Mouse (Mus musculus) activated CD4-positive, CD25-positive, alpha-beta regulatory T cell, adult 4 months (primary cell): ENCODE results near the gene Ano8. TPM values are rescaled to one million over a fixed set of nuclear protein-coding genes. Genes with fewer than 3 reads are reported as not detected.
"Not testable (repeated sequence)": the region's sequence is repeated elsewhere in the genome, so short reads cannot be mapped to it uniquely, and the experiment has no call there.

Experiments
- ATAC-seq: one replicate; pipeline ENCODE4 v1.8.0; 2017
- polyA plus RNA-seq, 2 experiments: library from polyadenylated mRNA; unstranded; fragments of 100-300 nt; shearing (Covaris generic); gene quantifications; one replicate each; pipeline ENCODE4 v1.2.1; 2017

The Ano8 gene
- under 1 TPM in 1 of 2 experiments, not detected in 1; 0.24 TPM for polyA plus RNA-seq

DNA sequence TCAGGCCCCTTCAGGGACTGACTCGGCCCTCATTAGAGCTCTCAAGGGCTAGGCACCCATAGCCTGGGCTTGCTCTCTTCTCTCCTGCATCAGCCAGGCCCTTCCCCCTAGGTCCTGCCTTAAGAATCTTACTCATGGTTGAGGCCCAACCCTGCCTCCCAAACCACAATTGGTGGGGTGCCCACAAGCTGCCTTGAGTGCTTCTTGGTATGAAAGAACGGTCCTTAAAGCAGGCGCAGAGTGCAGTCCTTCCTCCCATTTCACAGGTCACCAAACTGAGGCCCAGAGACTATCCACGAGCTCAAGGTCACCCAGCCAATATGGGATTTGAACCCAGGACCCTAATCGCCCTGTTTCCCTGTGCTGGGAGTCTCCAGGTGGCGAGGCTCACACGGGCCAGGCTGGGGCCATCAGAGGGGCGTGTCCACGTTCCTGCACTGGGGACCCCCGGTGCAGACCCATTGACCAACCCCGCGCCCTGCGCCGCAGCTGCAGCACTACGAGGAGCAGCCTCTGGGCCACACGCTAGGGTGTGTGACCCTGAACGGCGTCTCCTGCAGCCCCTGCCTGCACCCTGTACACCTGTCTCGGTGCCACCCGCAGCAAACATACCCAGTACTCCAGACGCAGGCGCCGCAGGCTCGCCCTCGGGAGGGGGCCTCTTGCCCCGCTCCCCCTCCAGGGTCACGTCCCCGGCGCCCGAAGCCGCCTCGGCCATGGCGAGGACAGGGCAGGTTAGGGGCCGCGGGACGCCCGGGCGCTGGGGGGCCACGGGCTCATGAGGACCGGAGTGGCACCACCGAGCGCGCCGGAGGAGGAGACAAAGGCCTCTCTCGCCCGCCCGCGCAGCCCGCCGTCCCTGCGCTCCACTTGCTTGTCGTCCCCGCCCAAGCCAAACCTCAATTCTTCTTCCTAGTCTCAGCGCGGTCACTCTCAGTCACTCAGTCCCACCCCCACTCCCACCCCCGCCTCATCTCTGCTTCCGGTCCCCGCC is at the start of gene Ano8:
Gene Ano8 (minus strand): TSS at position 822 of the 994 bp plus-strand sequence.
- peak; percentile 67 for ATAC-seq

DNA sequence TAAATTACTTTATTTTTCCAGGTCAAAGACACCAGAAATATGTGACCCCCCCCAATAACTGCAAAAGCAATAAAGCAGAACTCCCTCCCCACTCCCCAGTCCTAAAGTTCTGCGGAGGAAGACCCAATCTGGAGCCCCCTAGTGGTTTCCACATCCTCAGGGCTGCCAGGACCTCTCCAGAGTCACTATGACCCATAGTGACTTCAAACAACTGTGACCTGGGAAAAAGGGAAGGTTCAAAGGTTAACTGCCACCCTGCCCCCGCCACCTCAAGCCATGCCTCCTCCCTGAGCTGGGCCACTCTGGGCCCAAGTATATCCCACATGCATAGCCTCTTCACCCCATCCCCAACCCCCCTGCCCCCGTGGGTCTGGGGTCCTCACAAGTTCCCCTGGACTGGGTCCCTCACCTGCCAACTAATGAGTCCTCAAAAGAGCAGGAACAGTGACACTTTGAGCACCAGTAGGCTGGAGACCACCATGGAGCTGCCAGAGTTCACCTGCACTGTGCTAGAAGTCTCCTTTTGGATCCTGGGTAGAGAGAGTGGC is 48.6 kb upstream of the Ano8 start:
- ATAC-seq = no peak

GRCm38 (mm10) chr8:71530735-71531467 is 45.1 kb upstream of the Ano8 start:
- not testable (repeated sequence) for ATAC-seq

- peak; percentile 99 for ATAC-seq
Measured at GRCm38 (mm10) chr8:71528362-71529073, 42.8 kb upstream of the Ano8 start.

DNA sequence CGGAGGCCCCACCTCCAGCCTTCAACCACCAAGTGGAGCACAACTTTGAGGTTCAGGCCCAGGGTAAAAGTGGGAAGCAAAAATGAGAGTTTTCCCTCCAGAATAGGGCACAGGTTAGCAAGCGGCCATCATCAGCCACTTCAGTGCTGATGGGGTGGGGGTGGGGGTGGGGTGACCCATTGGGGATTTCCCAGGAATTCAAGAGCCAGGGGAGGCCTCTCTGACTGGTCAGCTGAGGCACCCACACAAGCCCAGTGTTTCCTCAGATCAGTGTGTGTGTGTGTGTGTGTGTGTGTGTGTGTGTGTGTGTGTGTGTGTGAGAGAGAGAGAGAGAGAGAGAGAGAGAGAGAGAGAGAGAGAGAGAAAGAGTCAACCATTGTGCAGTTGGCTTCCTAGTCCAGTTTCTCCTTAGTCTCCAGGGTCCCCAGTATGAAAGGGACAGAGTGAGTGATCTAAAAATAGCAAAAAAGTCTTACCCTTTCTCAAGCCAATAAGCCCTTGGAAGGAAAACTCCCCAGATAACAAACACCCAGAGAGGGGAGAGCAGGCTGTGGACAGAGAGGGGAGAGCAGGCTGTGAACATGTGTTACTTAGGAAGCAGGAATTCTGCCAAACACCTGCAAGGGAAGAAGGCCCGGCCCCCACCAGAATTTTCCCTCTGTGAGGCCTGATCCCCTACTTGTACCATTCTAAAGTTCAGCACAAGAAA is 41.6 kb upstream of the Ano8 start:
- no peak for ATAC-seq

DNA sequence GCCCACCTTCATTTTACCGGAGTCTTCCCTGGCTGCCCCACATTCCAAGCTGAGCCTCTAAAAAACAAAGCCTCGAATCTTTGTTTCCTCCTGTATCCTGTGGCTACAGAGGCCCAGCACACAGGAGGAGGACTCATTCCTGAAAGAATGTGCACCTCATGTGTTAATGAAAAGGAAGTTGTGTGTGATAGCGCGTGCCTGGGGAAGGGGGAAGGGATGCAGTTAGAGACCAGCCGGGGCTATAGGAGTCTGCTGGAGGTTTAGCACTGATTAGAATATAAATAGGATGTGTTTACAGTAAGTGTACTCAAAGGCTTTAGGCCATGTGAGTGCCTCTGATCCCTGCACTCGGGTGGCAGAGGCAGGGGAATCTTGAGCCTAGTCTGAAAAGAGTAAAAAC is 40.5 kb upstream of the Ano8 start:
- no peak for ATAC-seq

DNA sequence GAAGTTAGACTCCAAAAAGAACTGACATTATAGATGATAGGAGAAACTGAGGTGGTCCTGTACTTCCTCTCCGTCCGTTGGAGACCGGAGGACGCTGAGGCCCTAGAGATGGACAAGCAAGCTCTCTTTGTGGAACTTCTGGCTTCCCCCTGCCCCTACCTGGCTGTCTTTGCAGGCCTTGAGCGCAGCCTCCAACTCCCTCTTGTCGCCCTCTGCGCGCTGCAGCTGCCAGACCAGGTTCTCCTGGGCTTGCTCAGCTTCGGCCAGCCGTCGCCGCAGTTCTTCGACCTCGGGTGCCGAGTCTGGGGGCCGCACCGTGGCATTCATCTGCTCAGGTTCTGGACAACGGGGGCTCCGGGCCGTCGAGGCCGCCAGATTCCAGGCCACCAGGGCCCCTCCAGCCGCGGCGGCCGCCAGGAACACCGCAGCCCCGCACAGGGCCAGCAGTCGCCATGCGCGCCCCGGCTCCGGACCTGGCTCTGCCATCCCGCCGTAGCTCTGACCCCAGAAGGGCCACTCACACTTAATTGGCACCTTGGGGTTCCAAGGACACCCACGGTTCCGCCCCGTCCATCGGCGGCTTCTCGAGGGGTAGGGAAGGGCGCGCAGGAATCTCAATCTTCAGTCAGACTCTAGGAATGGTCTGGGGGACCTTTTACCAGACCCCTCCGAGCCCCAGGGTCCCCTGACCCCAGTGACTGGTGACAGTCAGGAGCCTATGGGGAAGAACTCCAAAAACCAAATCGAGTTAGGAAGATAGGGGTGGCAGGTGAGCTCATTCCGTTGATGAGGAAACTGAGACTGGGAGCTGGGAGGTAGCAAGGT is 39.7 kb upstream of the Ano8 start, which contains the start of gene Ccdc194:
Gene Ccdc194 (minus strand): TSS at position 486 of the 825 bp plus-strand sequence.
- no peak for ATAC-seq

DNA sequence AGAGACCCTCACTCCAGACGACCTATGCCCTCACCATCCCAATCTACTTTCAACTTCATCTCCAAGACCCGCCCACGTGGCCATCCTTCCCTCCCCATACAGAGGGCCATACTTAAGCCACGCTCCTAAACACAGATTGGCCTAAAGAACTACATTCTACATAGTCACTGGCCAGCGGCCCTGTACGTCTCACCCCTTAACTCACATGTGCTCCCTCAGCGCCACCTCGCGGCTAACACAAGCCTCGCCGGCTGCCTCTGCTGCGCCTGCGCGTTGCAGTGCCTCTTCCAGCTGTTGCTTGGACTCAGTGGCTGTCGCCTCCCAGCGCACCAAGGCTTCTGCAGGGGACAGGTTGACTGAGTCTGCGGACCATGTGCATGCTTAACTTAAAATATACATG is 35.9 kb upstream of the Ano8 start:
- peak; percentile 78 for ATAC-seq

DNA sequence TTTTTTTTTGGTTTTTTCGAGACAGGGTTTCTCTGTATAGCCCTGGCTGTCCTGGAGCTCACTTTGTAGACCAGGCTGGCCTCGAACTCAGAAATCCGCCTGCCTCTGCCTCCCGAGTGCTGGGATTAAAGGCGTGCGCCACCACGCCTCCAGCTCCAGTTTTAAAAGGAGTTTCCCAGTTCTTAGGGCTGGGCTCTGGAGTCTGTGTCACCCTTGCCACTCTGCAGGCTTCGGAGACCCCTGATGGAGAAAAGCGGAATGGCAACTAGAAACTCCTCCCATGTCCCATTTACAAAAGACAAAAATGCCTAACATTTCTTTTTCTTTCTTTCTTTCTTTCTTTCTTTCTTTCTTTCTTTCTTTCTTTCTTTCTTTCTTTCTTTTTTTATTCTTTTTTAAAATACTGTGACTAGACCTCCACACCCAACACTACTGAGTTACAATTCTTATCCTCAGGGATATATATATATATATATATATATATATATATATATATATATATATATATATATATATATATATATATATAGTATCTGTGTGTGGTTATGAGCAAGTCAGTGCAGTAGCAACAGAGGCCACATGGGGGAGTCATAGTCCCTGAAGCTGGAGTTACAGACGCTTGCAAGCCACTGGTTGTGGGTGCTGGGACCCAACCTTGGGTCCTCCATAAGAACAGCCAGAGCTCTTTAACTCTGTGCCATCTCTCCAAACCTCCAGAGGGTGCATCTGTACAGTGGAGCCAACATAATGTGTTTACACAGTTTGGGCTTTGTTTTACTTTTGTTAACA is 33.5 kb upstream of the Ano8 start:
- not testable (repeated sequence) for ATAC-seq

DNA sequence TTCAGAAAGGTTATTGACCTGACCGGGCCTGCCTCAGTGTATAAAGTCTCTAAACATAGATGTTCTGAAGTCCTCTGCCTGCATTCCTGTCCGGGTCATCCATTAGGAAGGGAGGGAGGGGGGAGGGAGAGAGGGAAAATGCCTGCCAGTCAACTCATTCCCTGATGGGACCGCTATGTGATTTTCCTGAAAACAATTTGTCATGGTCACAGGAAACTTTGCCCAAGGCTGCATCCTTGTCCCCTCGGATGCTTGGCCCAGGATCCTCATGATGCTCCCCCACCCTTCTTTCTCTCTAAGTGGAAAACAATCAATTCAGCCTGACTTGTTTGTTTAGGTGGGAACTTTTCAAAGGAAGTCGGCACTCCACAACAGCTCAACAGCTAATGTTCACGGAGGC is 31.0 kb upstream of the Ano8 start:
- no peak for ATAC-seq

- ATAC-seq = no peak
Measured at GRCm38 (mm10) chr8:71515043-71515442, 29.3 kb upstream of the Ano8 start.

GRCm38 (mm10) chr8:71513018-71513754 is 27.4 kb upstream of the Ano8 start:
- ATAC-seq = no peak

DNA sequence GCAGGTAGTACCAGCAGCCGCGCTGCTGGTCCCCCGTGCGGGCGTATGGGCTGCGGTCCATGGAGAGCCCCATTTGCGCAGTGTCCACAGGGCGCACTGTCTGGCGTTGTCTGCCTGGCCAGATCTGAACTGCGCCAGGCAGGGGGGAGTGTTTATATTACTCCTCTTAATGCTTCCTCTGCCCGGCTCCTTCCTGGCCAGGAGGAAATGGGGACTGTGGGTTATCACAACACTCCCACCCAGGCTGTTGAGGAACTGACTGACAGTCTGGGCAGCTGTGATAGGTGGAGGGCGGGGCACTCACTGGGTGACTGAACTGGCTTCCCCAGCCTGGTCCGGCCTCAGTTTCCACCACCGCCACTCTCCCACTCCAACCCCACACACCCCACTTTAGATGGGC is 25.9 kb upstream of the Ano8 start, which contains the start of gene Plvap:
Gene Plvap (minus strand): TSS at position 109 of the 400 bp plus-strand sequence.
- ATAC-seq = no peak

- no peak for ATAC-seq
Measured at GRCm38 (mm10) chr8:71509316-71509715, 23.6 kb upstream of the Ano8 start.

DNA sequence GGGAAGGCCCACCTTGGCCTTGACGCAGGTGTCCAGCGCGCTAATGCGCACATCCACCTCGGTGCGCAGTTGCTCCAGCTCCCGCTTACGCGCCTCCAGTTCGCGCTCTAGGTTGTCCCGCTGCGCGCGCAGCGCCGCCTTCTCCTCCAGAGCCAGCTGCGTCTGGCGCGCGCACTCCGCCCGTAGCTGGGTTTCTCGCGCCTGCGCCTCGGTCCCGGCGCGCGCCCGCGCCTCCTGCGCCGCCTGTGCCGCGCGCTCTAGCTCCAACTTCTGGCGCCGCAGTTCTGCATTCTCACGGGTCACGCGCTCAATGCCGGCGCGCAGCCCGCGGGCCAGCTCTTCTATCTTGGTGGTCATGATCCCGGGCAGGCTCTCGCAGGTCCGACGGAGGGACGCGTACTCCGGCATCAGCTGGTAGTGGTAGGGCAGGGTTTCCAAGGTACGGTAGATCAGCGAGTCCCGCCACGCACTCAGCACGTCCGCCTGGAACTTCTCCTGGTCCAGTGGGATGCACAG is 21.9 kb upstream of the Ano8 start:
- no peak for ATAC-seq

GRCm38 (mm10) chr8:71505979-71506378 is 20.2 kb upstream of the Ano8 start:
- ATAC-seq = no peak

- no peak for ATAC-seq
Measured at GRCm38 (mm10) chr8:71505326-71505725, 19.6 kb upstream of the Ano8 start.

DNA sequence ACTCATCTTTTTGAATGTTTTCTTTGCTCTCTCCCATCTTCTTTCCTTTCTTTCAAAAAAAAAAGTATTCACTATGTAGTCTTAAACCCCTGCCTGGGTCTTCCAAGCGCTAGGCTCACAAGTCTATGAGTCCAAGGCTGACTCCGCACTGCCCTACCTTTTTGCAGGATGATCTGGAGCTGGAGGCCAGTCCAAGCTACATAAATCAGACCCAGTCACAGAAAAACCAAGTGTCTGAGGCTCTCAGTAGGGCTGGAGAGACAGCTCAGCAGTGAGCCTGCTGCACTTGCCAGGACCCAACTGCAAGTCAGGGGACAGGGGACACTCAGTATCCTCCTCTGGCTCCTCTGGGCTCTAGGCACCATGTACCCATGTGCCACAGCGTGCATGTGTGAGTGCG is 18.6 kb upstream of the Ano8 start:
- no peak for ATAC-seq
